Mouse (Mus musculus): Measurements from ENCODE around the gene Zdhhc23.

Zdhhc23 gene

GRCm38 (mm10) chr16:43965781-43966389 is 13.7 kb downstream of the Zdhhc23 start:
- DNase-seq = no peak

GRCm38 (mm10) chr16:43963780-43964179 is 15.8 kb downstream of the Zdhhc23 start:
- no peak for DNase-seq

- DNase-seq = no peak
Observed at GRCm38 (mm10) chr16:43963291-43963690, 16.3 kb downstream of the Zdhhc23 start.

- no peak for DNase-seq
Observed at GRCm38 (mm10) chr16:43958038-43958437, 21.6 kb downstream of the Zdhhc23 start.

GRCm38 (mm10) chr16:43954913-43955312 is 24.7 kb downstream of the Zdhhc23 start:
- no peak for DNase-seq

GRCm38 (mm10) chr16:43951591-43951990 is 28.0 kb downstream of the Zdhhc23 start:
- peak; percentile 53 to 60 for DNase-seq

GRCm38 (mm10) chr16:43945869-43946268 is 33.7 kb downstream of the Zdhhc23 start:
- no peak for DNase-seq

GRCm38 (mm10) chr16:43945351-43945750 is 34.2 kb downstream of the Zdhhc23 start:
- no peak for DNase-seq

GRCm38 (mm10) chr16:43940846-43941245 is 38.7 kb downstream of the Zdhhc23 start:
- DNase-seq = no peak

GRCm38 (mm10) chr16:43935892-43936291 is 43.7 kb downstream of the Zdhhc23 start:
- DNase-seq = no peak

GRCm38 (mm10) chr16:43935367-43935766 is 44.2 kb downstream of the Zdhhc23 start:
- DNase-seq = no peak

- no peak for DNase-seq
Observed at GRCm38 (mm10) chr16:43934856-43935255, 44.7 kb downstream of the Zdhhc23 start.

GRCm38 (mm10) chr16:43933041-43933440 is 46.5 kb downstream of the Zdhhc23 start:
- DNase-seq = no peak

GRCm38 (mm10) chr16:43932319-43932718 is 47.3 kb downstream of the Zdhhc23 start:
- DNase-seq = no peak

- no peak for DNase-seq
Observed at GRCm38 (mm10) chr16:43931502-43931901, 48.1 kb downstream of the Zdhhc23 start.

- DNase-seq = no peak
Observed at GRCm38 (mm10) chr16:43930577-43930976, 49.0 kb downstream of the Zdhhc23 start.

GRCm38 (mm10) chr16:43926341-43926859 is 53.2 kb downstream of the Zdhhc23 start, which contains the start of gene Qtrt2:
Gene Qtrt2 (minus strand): TSS chr16:43926809.
- DNase-seq = no peak

GRCm38 (mm10) chr16:43925846-43926245 is 53.7 kb downstream of the Zdhhc23 start:
- DNase-seq = no peak

GRCm38 (mm10) chr16:43925001-43925558 is 54.5 kb downstream of the Zdhhc23 start:
- DNase-seq = no peak

GRCm38 (mm10) chr16:43922630-43923029 is 57.0 kb downstream of the Zdhhc23 start:
- no peak for DNase-seq

- DNase-seq = no peak
Observed at GRCm38 (mm10) chr16:43922024-43922423, 57.6 kb downstream of the Zdhhc23 start.

- DNase-seq = no peak
Observed at GRCm38 (mm10) chr16:43918867-43919266, 60.7 kb downstream of the Zdhhc23 start.

Data from spleen, adult 18-20 months (tissue).